Mouse (Mus musculus) liver, postnatal 0 days (tissue): ENCODE measurements at regions not wholly inside any gene's neighbourhood (a gene's known extent, or its start where the extent isn't known, plus 50 kb on each side); places are given as distances from the start of the nearest gene placed in this dataset.

Source experiments
- CTCF ChIP-seq: sonication (generic); IDR thresholded peaks from 2 replicates; pipeline ENCODE4 v1.5.1; 2016; ENCODE audit warnings: antibody characterized with exemption, low read depth
- EP300 ChIP-seq: IDR thresholded peaks from 2 replicates; pipeline ENCODE4 v1.6.1; 2016; ENCODE audit warnings: antibody characterized with exemption, low read depth, mild to moderate bottlenecking

DNA sequence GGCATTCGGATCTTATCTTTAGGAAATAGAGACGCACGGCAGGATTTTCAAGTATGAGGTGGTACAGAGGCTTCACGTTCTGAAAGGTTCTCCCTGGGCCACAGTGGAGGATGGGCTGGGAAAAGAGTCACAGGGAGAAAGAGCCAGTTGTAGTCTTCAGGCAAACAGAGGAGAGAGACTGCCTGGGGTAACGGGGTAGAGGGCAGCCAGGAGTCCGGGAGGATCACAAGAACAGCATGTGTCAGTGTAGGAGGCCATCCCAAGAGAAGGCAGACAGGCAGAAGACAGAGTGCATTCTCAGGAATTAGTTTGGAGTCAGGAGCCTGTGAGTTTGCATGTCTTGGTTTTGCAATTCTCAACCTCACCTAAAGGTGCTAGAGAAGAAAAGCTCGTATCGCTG, 94.5 kb upstream of the Cpeb4 start:
- TF ChIP-seq CTCF (no peak), EP300 (no peak)
